Mouse (Mus musculus) cerebellum, adult (tissue): ENCODE measurements around the gene Dlgap1.

Experiments
- ATAC-seq: cut with Nextera tagmentation; 2 replicates; pipeline ENCODE4 v1.9.2; 2017; ENCODE audit warnings: mild to moderate bottlenecking, moderate library complexity, mixed read lengths; ENCODE audit not compliant: insufficient number of reproducible peaks, low FRiP score, low TSS enrichment

The Dlgap1 gene

DNA sequence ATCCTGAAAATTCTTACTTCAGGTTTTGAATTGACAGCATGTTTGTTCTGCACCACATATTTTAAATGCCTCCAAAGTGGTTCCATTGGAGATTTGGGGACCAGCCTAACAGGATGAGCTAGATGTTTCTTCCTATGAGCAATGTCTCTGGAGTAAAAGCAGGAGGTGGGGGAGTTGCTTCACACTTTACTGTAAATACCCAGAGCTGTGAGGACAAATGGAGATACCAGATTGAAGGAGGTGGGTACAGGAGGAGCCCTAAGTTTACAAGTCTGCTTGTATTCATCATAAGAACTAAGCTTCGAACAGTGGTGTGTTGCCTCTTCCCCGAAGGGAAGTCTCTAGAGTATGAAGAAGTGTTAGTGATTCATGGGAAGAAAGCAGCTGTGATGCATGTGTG is 201.0 kb downstream of the Dlgap1 start:
- ATAC-seq: no peak

DNA sequence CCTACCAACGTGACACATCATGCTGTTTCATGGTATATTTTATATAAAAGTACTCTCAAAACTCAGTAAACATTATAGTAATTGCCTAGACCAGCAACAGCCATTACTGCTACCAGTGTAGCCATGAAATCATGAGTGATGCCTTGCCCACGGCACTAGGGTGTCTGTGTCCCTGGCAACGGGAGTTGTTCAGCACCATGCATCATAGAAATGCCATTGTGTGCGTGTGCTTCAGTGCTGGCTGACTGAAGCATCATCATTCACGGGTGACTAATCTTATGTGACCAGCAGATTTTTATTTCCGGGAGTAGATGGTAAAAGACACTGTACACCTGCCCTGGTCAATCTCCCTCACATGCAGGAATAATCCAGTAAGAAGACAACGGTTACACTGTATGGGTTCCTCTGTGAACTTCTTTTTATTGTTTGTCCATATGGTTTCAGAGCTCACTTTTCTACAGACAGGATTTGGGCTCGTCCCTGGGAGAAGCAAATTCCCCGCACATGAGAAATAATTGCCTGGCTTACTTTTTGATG is 203.7 kb downstream of the Dlgap1 start:
- no peak for ATAC-seq

DNA sequence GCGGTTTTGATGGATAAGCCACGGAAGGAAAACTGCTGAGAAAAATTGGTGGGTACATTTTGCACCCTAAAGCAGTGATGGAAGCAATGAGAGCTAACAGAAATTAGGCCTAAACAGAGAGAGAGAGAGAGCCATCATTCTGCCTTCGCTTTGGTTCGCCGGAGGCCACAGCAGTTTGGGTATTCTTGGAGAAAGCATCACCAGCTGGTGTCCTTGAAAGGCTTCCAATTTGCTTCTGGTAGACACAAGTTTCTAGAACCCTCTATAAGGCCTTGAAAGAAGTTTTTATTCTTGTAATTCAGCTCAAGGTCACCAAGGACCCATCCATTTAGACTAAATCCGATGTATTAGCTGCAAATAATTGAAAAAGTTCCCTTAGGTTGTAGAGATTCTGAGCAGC is 205.0 kb downstream of the Dlgap1 start:
- no peak for ATAC-seq

DNA sequence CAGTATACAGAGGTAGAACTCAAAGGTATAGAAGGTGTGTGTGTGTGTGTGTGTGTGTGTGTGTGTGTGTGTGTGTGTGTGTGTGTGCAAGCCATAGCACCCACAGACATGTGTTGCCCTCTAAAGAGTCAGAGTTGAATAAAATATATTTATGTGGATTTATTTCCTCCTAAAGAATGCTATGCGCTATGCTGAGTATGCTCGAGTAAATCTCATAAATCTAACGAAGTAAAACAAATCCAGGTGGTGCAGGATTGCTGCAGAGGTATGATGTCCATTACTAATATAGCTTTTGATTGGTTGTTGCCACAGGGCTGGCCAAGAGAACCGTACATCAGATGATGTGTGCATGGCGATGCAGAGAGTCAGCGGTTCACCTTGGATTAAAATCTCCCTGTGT is 222.4 kb downstream of the Dlgap1 start:
- ATAC-seq: no peak

DNA sequence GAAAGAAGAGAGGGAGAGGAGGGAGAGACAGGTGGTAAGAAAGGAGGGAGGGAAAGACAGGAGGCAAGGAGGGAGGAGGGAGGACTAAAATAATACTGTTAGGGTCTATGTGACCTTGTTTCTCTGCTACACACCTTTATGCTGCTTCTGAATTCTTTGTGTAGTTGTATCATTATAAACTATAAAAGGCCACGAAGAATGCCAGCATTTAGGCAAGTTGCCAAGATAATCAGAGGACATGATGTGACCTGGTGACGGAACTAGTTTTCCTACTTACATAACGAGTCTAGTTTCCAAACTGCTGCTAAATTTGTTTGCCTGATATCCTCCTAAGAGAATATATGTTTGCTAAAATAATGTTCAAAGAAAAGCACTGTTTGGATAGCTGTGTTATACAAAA is 254.0 kb downstream of the Dlgap1 start:
- no peak for ATAC-seq

DNA sequence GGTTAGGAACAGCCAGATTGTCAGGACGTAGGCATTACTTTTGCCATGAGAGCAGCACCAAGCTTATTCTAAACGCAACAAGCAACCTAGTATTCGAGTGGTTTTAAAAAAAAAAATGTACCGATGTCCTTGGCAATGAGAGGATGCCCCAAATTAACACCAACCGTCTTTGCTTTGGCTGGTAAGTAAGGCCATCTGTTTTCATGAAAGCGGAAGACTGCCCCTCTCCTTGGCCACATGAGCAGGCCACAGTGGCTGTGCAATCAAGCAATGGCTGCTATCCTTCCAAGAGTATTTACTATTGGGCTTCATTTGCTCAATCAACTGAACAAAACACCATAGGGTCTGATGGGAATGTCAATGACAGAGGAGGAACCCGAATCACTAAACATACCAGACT is 278.5 kb downstream of the Dlgap1 start:
- peak; percentile 99 for ATAC-seq

DNA sequence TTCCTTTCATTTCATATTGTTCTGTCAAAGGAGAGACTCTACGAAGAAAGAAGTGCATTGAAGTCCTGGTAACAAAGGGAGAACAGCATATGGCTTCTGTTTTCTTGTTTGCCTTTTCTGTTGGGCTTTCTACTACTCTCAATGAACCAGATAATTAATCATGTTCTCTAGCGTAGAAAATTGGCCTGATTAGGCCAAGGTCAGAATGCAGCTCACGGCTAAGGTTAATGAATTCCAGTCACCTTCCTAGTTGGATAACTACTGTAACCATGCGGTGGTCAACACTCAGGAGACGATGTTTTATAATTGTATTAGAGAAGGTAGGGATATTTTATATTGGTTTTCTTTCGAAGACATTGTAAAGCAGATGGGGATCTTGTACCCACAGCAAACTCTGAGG is 279.4 kb downstream of the Dlgap1 start:
- no peak for ATAC-seq

DNA sequence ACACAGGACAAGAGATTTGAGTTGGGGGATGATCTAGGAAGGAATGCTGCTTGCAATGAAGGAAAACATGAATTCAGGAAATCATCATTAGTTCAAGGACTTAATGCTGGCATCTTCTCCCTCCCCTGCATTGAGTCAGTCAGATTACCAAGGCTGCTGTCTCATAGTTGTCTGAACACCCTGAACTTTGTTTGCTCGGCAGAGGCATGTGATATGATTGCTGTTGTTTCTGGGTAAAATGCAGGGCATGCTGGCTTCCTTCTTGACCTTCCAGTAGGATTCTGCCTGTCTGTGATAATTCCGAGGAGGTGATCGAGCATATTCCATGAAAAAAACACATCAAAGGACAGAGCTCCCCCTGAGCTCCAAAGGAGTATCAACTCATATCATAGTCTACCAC is 283.6 kb downstream of the Dlgap1 start:
- ATAC-seq: no peak

DNA sequence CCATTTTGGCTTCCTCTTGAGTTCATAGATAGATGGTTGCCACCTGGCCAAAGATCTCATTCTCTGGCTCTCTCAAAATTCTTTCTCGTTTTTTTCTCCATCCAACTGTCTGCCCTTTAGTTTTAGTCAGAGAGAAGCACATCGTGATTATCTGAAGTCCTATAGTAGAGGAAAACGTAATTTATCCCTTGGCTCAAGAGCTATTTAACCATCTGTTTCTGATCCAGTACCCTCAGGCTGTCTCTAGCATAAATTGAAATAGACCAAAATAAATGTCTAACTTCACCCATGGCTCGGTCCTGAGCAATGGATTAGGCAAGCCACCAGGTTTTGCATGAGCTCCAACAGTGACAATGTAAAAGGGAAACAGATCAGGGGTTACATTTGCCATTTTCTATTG is 287.5 kb downstream of the Dlgap1 start:
- peak; percentile 87 for ATAC-seq

DNA sequence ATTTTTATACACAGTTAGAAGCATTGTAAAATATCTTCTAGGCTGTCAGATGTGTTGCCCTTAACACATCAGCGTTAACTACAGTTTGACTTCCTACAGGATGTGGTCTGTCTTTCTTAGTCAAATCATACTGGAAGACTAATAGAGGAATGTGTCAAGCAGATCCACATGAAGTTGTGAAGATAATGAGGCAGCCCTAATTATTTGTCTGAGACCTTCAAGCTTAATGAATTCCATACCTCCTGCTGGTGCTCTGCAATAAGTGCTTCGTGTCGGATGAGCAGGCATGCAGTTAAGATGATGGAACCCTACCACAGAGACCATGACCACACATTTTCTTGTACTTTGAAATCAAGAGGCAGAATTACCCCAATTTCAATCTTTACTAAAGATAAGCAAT is 294.3 kb downstream of the Dlgap1 start:
- ATAC-seq: no peak

DNA sequence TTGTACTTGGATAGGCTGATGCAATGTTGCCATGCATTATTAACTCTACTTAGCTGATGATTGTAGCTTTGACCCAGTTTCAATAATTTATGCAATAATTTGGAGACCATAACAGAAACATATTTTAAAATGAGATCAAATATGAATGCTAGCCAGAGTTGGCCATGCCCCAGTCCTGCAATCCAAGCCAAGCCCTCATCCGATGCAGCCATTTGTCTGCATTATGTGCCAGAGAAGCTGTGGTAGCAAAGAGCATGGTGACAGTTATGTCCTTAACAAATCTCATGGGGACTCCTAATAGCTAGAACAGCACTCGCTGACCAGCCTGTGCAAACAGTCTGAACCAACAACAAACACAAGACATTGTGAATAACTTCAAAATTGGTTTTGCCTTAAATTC is 303.3 kb downstream of the Dlgap1 start:
- ATAC-seq: peak; percentile 85

DNA sequence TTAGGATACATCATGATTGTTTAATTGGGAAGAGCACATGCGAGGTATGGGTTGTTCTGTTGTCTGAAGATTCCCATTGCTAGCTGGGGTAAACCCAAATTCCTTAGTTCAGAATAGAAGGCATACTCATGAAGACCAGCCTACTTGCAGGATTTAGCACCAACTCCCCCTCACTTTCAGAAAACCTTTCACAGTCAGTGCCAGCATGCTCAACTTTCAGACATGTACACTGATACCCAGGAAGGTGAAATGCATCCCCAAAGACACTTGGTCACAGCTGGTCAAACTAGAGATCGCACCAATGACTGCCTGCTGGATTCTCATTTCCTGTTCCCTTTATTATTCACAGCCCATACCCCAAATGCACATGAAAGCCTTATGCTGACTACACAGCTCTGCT is 318.8 kb downstream of the Dlgap1 start:
- ATAC-seq: no peak

DNA sequence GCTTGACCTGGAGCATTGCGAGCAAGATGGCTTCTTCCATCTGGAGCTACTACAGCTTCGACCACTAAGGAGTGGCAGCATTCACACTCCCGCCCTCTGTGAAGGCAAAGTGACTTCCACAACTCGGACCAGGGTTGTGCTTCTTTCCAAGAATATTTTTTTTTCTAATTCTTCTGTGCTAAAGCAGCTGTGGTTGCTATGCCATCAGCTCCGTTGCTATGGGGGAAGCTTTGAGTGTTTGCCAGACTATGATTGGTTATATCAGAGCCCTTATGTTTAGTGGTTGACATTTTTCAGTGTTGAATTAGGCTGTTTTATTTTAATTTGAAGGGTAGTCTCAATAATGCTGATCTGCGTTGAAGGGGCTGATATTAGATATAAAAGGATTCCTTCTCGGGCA is 325.2 kb downstream of the Dlgap1 start:
- ATAC-seq: no peak

DNA sequence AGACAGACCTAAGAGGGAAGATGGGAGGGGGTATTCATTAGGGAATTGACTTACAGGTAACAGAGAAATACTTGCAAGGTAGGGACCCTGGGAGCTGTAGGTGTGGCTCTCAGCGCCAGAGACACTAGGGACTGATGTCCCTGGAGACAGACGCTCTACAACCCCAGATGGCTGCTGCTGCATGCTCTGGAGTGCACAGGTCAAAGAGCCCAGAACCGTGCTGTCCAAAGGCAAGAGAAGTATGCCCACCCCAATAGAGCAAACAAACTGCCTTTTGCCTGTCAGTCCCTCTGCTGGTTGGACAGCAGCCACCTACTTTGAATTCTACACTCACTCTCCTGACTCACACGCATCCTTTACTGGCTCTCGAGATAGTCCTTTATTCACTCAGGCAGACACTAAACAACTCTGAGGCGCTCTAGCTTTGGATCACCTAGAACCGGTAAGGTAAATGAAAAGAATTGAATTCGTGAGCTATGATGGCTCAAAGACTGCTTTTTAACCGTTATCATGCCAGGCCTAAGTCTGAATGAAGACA is 333.1 kb downstream of the Dlgap1 start:
- no peak for ATAC-seq

DNA sequence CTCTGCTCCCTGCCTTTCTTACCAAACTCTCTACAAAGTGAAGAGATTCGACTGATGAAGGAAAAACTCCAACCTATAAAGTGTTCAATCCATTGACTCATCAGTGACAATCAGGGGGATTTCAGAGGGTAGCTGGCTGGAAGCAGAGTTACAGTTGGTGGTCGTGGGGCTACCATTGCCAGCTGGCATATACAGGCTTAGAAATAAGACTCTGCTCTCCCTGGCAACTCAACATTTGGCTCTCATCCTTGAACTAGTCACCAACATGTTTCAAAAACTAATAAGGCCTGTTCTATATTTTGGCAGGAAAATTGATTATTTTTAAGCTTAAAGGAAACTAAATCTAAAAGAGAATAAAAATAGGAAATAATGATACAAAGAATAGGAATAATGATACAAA is 333.8 kb downstream of the Dlgap1 start:
- no peak for ATAC-seq

DNA sequence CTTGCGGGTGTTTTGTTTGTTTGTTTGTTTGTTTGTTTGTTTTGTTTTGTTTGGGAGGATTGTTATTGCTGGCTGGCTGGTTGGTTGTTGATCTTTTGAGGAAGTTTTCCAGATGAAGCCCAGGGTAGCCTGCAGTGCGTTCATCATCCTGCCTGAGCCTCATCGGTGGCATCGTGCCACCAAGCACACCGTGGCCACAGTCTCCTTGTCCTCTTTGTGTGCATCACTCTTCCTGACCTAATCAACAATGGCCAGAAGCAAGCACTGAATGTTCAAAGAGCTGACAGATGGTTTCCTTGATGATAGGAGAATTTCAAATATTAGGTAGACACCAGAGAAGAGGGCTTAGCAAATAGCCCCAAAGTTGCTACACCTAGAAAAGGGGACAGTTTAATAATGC is 336.1 kb downstream of the Dlgap1 start:
- peak; percentile 84 for ATAC-seq

DNA sequence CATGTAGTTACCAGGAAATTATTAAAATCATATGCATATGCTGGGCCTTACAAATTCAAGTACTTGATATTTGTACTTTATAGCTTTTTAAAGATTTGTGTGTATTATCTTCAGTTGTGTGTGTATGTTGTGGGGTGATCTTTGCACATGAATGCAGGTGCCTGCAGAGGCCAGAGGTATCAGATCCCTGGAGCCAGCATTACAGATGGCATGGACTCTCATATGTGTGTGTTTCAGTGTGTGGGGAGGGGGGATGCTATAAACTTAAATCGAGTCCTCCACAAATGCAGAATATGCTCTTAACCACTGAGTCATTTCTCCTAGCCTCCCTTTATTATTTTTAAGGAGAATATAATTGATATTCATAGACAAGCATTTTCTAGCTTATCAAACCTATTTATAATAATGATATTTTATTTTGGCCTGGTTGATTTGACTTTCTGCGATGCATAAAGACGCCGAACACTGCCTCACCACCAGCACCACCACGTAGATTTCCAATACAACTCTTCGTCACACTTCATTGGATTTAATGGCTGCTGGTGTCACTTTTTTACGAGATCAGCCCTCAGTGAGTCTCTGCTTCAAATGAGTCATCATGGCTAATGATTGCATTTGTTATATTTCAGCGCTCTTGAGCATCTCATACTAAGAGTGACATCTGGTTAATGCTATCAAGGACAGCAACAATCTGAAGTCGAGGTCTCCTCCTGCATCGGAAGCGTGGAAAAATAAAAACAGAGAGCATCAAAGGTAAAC is 338.7 kb downstream of the Dlgap1 start:
- ATAC-seq: no peak

DNA sequence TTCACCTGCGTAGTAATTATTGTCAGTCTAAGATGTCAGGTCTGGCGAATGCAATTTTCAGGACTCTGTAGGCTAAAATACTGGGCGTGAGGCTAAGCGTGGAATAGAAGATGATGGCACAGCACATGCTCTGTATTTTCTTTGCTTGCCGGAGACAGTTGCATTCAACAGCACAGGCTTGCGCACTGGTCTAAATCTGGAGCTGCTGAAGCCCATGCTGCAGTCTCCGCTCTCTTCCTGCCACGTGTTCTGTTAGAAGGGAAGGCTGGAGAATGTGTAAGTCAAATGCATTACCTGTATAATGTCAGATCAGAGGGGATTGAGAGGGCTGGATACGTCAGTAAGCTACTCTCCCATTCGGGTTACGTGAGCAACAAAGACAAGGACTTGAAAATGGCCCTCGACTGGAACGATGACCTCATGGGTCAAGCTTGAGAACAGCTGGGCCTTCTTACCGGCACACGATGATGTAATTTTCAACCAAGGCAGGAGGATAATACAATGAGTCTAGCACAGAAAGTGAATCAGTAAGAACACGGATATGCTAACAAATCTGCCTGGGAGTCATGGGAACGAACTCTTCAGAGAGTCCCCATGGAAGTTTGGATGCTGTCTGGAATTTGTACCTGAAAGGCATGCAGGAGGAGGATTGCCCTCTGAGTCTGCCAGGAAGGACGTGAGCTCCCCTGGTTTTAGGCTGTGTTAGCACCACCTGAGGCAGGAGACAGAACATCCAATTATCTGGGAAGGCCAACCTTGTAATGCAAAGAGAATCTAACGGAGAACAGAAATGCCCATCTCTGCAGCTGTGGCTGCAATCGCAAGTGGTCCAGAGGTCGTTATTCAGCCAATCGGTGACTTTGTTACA is 339.7 kb downstream of the Dlgap1 start:
- ATAC-seq: no peak

DNA sequence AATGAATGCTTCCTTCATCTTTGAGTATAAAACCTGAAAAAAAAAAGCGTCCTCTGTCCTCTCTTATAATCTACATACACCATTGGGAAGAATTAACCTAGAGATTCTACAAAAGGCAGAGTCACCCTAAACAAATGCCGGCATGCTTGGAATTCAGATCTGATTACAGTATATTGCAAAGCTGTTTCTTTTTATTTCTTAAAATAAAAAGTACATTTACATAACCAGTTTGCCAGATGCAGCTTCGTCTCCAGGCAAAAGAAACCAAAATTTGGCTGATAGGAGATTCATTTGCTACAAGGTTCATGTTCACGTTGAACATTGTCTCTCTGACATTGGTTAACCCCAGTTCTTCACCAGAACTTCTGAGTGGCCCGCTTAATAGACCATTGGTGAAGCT is 347.5 kb downstream of the Dlgap1 start:
- ATAC-seq: no peak

DNA sequence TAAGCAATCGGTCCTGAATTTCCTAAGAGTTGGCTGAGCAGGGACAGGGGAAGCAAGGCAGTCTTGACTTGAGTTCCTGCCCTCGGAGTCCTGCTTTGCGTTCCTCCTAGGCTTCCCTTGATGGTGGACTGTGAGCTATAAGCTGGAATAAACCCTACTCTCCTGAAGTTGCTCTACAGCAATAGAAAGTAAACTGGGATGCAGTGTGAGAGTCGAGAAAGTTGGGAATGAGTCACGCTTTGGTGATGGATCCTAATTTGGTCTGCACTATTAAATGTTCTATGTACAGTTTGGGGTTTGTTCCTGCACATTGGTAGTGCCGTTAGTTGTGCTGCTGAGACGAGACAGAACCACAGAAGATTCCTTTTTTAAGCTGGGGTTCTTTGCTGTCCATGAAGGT is 348.9 kb downstream of the Dlgap1 start:
- no peak for ATAC-seq

DNA sequence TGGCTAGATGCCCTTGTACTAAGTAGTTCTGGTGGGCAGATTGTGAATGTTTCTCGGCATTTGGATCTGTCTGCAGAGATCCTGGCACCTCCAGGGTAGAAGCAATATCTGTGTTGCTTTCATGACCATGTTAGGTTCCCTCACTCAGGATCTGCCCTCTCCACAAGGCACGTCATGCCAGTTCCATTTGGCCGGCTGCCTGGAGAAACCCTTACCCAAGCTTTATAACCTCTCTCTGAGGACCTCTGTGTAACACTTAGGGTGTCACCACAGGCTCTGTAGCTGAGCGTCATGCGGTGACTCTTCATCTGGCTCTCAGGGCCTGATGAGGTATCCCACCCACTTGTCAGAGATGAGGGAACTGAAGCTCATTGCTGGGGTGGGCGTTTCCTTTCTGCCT is 353.1 kb downstream of the Dlgap1 start:
- ATAC-seq: no peak
